Mouse (Mus musculus) intestine, embryonic 16.5 days (tissue): ENCODE results near the gene Rasgrf2. TPM values are rescaled to one million over a fixed set of nuclear protein-coding genes. Genes with fewer than 3 reads are reported as not detected.

Source experiments
- ATAC-seq: fragments of 200-750 bp; cut with Nextera tagmentation; 2 replicates; pipeline ENCODE4 v1.8.0; 2017; ENCODE audit warnings: moderate TSS enrichment, moderate library complexity
- H3K27ac ChIP-seq: fragments of 300-500 bp; sonication (generic); 2 replicates; pipeline ENCODE4 v1.5.1; 2014; ENCODE audit warnings: mild to moderate bottlenecking, low read length
- H3K27me3 ChIP-seq: fragments of 300-500 bp; sonication (generic); replicated peaks from 2 replicates; pipeline ENCODE4 v1.6.1; 2014; ENCODE audit warnings: low read length, control low read depth, mixed read lengths; ENCODE audit not compliant: control insufficient read depth, insufficient read depth
- H3K36me3 ChIP-seq: fragments of 300-500 bp; sonication (generic); 2 replicates; pipeline ENCODE4 v1.6.1; 2014; ENCODE audit warnings: low read length, control low read depth; ENCODE audit not compliant: control insufficient read depth, insufficient read depth
- H3K4me1 ChIP-seq: fragments of 300-500 bp; sonication (generic); 2 replicates; pipeline ENCODE4 v1.6.1; 2014; ENCODE audit warnings: low read length, control low read depth, mixed read lengths; ENCODE audit not compliant: control insufficient read depth, insufficient read depth
- H3K4me2 ChIP-seq: fragments of 300-500 bp; sonication (generic); 2 replicates; pipeline ENCODE4 v1.6.1; 2014; ENCODE audit warnings: low read depth, low read length, control low read depth
- H3K4me3 ChIP-seq: fragments of 300-500 bp; sonication (generic); 2 replicates; pipeline ENCODE4 v1.5.1; 2014; ENCODE audit warnings: mild to moderate bottlenecking, low read length
- H3K9ac ChIP-seq: fragments of 300-500 bp; sonication (generic); 2 replicates; pipeline ENCODE4 v1.6.1; 2014; ENCODE audit warnings: low read depth, low read length
- H3K9me3 ChIP-seq: fragments of 300-500 bp; sonication (generic); 2 replicates; pipeline ENCODE4 v1.6.1; 2016; ENCODE audit warnings: low read length, control low read depth; ENCODE audit not compliant: control insufficient read depth
- WGBS: fragments of 180-500 bp; shearing (Covaris S2); extraction: QIAGEN DNeasy Blood & Tissue Kit; methylation state at CpG from one replicate; pipeline ENCODE4 v1.1.7; 2014; 5-methylcytosine and 5-hydroxymethylcytosine counted together
- polyA plus RNA-seq: library from polyadenylated mRNA; unstranded; fragments of >200 nt; fragmentation: Nextera tagmentation; extraction: Ambion mirVana; gene quantifications from 2 replicates; pipeline ENCODE4 v1.2.1, GENCODE M21; 2015

Rasgrf2 gene
- polyA plus RNA-seq, 1 experiment from 2014 or later = 3.2 TPM

DNA sequence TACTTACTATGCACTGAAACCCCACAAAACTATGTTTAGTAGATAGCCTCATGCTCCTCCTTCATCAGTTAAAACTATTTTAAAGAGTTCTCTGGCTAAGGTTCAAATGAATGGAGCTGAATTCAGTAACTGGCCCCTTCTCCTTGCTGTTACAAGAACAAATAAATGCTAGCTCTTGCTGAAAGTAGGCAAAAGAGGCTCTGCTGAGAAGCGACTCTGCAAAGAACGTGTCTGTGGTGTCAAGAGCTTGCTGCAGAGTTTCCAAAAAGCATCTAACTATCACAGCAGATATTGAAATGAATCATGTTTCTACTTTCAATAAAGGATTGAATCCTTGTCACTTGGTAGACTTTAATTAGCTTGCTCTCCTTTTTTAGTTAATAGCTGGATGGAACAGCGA is 106.3 kb downstream of the Rasgrf2 start:
- no peak for ATAC-seq
- H3K4me3 ChIP-seq = no peak overlapping the region
- no peak overlapping the region for H3K27ac ChIP-seq
- H3K36me3 ChIP-seq = no peaks in the 10 kb centered on the region
- no peaks in the 10 kb centered on the region for H3K27me3 ChIP-seq
- no peaks in the 10 kb centered on the region for H3K9me3 ChIP-seq
- WGBS = 95% methylated on average over 3 of the region's 3 CpGs
- no peaks in the 10 kb centered on the region for H3K4me1 ChIP-seq
- no peak overlapping the region for H3K9ac ChIP-seq
- no peak overlapping the region for H3K4me2 ChIP-seq

DNA sequence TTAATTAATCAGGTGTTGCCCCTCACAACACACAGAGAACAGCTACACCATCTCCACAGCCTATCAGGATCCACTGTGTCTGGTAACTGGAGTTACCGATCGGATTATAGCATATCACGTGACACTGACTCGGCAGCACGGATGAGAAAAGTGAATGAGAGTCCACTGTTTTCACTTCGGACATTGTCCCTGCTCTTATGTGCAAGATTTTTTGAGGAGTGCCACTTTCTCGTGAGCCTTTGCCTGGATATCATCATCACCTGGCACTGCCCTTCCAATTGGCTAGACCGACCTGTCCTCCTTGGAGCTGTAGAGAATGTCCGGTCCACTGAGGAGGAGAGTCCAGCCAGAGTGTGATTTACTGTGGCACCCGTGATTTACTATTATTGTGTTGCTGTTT is 109.3 kb downstream of the Rasgrf2 start:
- Histone ChIP-seq H3K9me3 (no peaks in the 10 kb centered on the region), H3K4me2 (no peak overlapping the region), H3K36me3 (no peaks in the 10 kb centered on the region), H3K27ac (no peak overlapping the region), H3K4me3 (no peak overlapping the region), H3K27me3 (no peaks in the 10 kb centered on the region), H3K9ac (no peak overlapping the region), H3K4me1 (no peaks in the 10 kb centered on the region)
- no peak for ATAC-seq
- 88% methylated on average over 10 of the region's 10 CpGs for WGBS

DNA sequence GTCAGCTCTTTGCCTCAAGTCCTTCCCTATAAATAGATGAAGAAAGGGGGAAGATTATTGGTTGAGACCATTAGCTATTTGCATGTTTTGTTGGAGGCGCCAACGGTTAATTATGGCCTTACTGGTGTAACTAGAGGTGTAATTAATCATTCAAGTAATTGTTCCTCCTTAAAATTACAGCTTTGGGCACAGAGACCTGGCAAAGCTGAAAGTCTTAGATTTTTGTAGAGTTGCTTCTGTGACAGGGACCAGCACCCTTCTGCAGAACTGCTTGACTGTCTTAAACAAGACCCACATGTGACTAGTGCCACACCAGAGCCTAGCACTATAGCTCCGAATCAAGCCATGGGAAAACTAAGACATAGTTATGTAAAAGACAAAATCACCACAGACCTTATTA is 134.5 kb downstream of the Rasgrf2 start:
- 85% methylated on average over 3 of the region's 3 CpGs for WGBS
- H3K9ac ChIP-seq = no peak overlapping the region
- no peaks in the 10 kb centered on the region for H3K9me3 ChIP-seq
- H3K4me1 ChIP-seq = no peaks in the 10 kb centered on the region
- H3K4me3 ChIP-seq = no peak overlapping the region
- no peak overlapping the region for H3K4me2 ChIP-seq
- H3K27ac ChIP-seq = no peak overlapping the region
- no peak for ATAC-seq
- no peaks in the 10 kb centered on the region for H3K27me3 ChIP-seq
- H3K36me3 ChIP-seq = no peaks in the 10 kb centered on the region

DNA sequence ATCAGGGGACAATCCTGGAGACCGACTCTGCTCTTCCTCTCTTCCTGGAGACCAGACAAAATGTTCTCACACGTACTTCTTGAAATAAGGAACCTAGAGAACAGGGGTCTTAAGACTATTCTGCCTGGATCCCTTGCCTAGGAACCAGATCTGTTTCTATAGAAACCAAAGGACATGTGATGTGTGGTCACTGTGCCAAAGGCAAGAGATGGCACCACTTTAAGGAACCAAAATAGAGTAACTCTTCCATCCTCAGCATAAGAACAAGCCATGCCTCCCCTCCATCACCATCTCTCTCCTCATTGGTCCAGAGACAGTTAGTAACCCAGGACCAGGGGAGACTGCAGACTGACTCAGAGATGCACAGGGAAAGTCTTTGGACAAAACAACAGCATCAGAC is 140.0 kb downstream of the Rasgrf2 start:
- ATAC-seq = no peak
- Histone ChIP-seq H3K27ac (no peak overlapping the region), H3K4me3 (no peak overlapping the region), H3K9ac (no peak overlapping the region), H3K9me3 (no peaks in the 10 kb centered on the region), H3K4me2 (no peak overlapping the region), H3K36me3 (no peaks in the 10 kb centered on the region), H3K27me3 (no peaks in the 10 kb centered on the region), H3K4me1 (no peaks in the 10 kb centered on the region)
- 79% methylated on average over 2 of the region's 2 CpGs for WGBS

DNA sequence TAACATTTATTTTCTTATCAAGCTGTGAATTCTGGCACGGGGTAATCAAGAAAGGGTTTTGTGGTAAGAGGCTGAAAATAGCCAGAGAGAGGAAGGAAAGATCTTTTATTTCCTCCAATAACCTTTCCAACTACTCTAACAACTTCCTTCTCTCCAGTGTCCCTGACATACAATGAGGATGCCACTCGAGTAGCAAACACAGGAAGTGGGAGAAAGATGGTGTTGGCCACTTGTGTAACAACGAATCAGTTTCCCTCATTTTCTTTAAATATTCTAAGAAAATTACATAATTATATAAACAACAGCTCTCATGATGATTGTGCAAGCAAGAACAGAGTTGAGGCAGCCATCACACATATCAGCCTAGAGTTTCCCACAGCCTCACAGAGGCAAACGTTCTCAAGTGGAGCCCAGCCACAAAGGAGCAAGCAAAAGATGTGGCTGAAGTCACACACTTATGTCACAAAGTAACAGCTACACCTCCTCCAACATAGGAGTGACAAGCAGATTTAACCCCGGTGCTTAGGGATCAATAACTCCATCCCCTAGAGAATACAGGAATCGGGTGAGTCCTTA is 140.7 kb downstream of the Rasgrf2 start:
- WGBS = 74% methylated on average over 6 of the region's 6 CpGs

DNA sequence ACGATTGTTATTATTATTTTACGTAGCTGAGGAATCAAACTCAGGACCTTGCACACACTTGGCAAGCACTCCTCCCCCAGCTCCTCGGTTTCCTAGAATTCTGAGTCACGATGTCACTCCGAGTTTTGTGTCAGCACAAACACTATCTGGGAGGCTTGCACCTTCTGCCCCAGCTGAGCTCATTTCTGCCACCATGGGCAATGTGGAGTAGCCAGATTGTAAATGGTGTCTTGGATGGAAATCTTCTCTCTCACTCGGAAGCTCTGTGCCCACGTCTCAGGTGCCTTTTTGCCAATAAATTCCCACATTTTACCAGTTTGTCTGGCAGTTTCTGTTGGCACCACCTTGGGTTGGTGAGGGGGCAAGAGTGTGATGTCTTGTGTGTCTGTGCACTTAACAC is 143.1 kb downstream of the Rasgrf2 start:
- 85% methylated on average over 7 of the region's 7 CpGs for WGBS
- H3K27me3 ChIP-seq = no peaks in the 10 kb centered on the region
- ATAC-seq = no peak
- no peak overlapping the region for H3K4me3 ChIP-seq
- no peaks in the 10 kb centered on the region for H3K9me3 ChIP-seq
- no peak overlapping the region for H3K4me2 ChIP-seq
- H3K36me3 ChIP-seq = no peaks in the 10 kb centered on the region
- no peak overlapping the region for H3K27ac ChIP-seq
- H3K4me1 ChIP-seq = no peaks in the 10 kb centered on the region
- no peak overlapping the region for H3K9ac ChIP-seq

More for the DNA sequence above, 140.7 kb downstream of the Rasgrf2 start:
- Histone ChIP-seq H3K27ac (no peak overlapping the region), H3K4me2 (no peak overlapping the region), H3K27me3 (no peaks in the 10 kb centered on the region), H3K9ac (no peak overlapping the region), H3K36me3 (no peaks in the 10 kb centered on the region), H3K4me1 (no peaks in the 10 kb centered on the region), H3K9me3 (no peaks in the 10 kb centered on the region), H3K4me3 (no peak overlapping the region)
- ATAC-seq = no peak

DNA sequence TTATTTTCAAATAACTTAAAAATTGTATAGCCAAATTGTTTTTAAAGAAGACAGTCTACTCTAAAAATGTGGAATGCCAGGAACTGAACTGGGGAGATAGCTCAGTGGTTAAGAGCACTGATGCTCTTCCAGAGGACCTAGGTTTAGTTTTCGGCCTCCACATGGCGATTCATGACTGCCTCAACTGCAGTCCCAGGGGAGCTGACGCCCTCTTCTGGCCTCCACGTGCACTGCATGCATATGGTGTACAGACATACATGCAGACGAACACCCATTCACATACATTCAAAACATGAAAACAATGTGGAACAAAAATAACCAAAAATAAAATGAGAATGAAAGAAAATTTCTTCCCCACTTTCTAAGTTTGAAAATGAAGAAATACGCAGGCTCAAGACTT is 144.5 kb downstream of the Rasgrf2 start:
- Histone ChIP-seq H3K27me3 (no peaks in the 10 kb centered on the region), H3K4me2 (no peak overlapping the region), H3K27ac (no peak overlapping the region), H3K4me1 (no peaks in the 10 kb centered on the region), H3K9ac (no peak overlapping the region), H3K4me3 (no peak overlapping the region), H3K36me3 (no peaks in the 10 kb centered on the region), H3K9me3 (no peaks in the 10 kb centered on the region)
- no peak for ATAC-seq
- 90% methylated on average over 6 of the region's 6 CpGs for WGBS

DNA sequence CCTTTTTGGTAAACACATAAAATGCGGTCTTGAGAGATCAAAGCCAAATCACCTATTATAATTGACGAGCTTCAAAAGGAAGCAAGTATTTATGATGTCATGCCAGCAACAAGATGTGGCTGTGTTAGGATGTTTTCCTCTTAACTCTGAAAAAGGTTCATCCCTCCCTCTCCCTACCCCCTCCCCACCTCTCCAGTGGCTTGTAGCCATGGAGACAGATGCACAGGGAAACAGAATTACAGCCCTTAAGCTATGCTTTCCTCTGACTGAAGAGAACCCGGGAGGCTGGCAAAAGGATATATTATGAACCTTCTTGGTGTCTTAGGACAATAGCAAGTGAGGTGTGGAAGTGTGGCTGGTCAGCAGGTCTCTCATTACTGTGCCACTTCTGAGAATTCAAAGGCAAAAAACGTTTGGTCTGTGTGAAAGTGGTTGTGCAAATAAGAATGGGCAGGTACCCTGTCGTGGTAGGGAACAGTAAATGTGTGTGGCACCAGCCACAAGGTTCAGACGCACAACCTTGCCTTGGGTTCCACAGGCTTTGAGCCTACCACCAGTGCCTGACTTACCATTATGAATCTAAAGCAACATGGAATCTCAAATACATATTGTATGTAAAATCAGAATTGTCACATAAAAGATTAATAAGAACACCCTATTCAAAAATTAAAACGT is 145.4 kb downstream of the Rasgrf2 start:
- ATAC-seq = no peak
- 46% methylated on average over 7 of the region's 7 CpGs for WGBS

DNA sequence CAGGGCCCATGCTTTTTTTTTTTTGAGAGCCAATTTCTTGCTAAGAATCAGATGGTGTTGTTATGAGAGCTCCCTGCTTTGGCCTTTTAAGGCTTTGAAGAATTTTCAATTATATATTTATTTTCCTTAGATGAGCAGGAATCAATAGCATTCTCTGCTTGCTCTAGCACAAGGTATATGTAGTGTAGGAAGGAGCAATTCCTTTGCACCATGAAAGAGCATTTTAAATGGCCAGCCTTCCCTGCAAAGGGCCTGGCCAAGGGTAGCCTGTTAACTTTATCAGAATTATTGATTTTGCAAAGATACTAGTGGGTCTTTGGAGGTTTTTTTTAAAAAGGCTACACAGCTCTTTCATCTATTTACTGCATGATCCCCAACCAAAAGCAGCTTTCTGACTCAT is 146.4 kb downstream of the Rasgrf2 start:
- ATAC-seq = no peak
- Histone ChIP-seq H3K36me3 (no peaks in the 10 kb centered on the region), H3K9ac (no peak overlapping the region), H3K4me2 (no peak overlapping the region), H3K4me1 (no peaks in the 10 kb centered on the region), H3K27ac (no peak overlapping the region), H3K27me3 (no peaks in the 10 kb centered on the region), H3K4me3 (no peak overlapping the region), H3K9me3 (no peaks in the 10 kb centered on the region)

More for the DNA sequence above, 145.4 kb downstream of the Rasgrf2 start:
- H3K27me3 ChIP-seq = no peaks in the 10 kb centered on the region
- H3K9me3 ChIP-seq = no peaks in the 10 kb centered on the region
- no peak overlapping the region for H3K4me3 ChIP-seq
- H3K27ac ChIP-seq = no peak overlapping the region
- no peaks in the 10 kb centered on the region for H3K4me1 ChIP-seq
- no peak overlapping the region for H3K4me2 ChIP-seq
- H3K36me3 ChIP-seq = no peaks in the 10 kb centered on the region
- no peak overlapping the region for H3K9ac ChIP-seq

DNA sequence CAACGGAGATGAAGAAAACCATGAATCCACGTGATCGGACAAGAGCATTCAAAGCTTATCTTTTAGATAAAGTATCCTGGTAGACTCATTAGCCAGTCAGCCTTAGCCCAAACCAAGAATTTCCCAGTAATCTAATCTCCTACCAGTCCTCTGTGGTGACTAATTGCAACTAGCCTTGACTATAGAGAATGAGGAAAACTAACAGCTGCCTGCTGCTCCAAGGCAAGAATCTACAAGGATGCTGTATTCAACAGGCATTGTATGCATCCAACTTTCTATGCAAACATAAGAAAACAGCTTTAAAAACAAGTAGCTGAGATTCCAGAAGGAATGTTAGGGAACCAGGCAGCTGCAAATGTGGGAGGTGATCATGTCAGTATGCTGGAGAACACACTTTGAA is 149.4 kb downstream of the Rasgrf2 start:
- no peak overlapping the region for H3K27ac ChIP-seq
- H3K9me3 ChIP-seq = no peaks in the 10 kb centered on the region
- no peaks in the 10 kb centered on the region for H3K4me1 ChIP-seq
- H3K36me3 ChIP-seq = no peaks in the 10 kb centered on the region
- no peak for ATAC-seq
- H3K4me3 ChIP-seq = no peak overlapping the region
- H3K4me2 ChIP-seq = no peak overlapping the region
- H3K9ac ChIP-seq = no peak overlapping the region
- no peaks in the 10 kb centered on the region for H3K27me3 ChIP-seq
- 54% methylated on average over 3 of the region's 3 CpGs for WGBS
